Mouse (Mus musculus): ENCODE results near the gene Pcyt2. TPM values are rescaled to one million over a fixed set of nuclear protein-coding genes. Genes with fewer than 3 reads are reported as not detected.

The Pcyt2 gene
- total and polyA plus RNA-seq, 3 experiments: 86.7 to 87.3 TPM; not detected in 1

GRCm38 (mm10) chr11:120630881-120631725 lies 13.4 kb upstream of the Pcyt2 start:
- no peaks in the 10 kb centered on the region for H3K9me3 ChIP-seq (replicated peaks; ENCODE audit: insufficient read depth, low read length)
- no peaks in the 10 kb centered on the region for H3K27me3 ChIP-seq (ENCODE audit: control insufficient read depth in 1 of 2, insufficient read depth in 2 of 2, low read length in 2 of 2)
- H3K79me2 ChIP-seq (ENCODE audit: control insufficient read depth, insufficient read depth, low read length, poor library complexity): peaks cover 57% of the 10 kb centered on the region
- peak overlapping the region; percentile 98 for H3K9ac ChIP-seq (ENCODE audit: control insufficient read depth, low read depth, low read length, poor library complexity, severe bottlenecking)
- peak overlapping the region; percentile 2; the same call in 1 of the 2 replicates for H3K27ac ChIP-seq (ENCODE audit: control insufficient read depth, low read depth, low read length)
- H3K36me3 ChIP-seq (ENCODE audit: control insufficient read depth in 1 of 2, insufficient read depth in 2 of 2, low read length in 2 of 2): peaks cover 3 to 35% of the 10 kb centered on the region in 2 experiments; a peak in 3 of 4 replicates
- TF ChIP-seq HCFC1 (IDR thresholded peaks at IDR 0.05; ENCODE audit: low read depth, low read length) (no peak; the same call in 1 of the 2 replicates), TBP (IDR thresholded peaks at IDR 0.05; ENCODE audit: low read depth, low read length) (0 out of 2 replicates have a peak, but pooled peaks have one; percentile 24), GATA1 (IDR thresholded peaks at IDR 0.05; ENCODE audit: low read depth, low read length) (peak; percentile 16; the same call in 1 of the 2 replicates), E2F4 (IDR thresholded peaks at IDR 0.05; ENCODE audit: borderline replicate concordance, low read depth, low read length) (no peak), GABPA (IDR thresholded peaks at IDR 0.05; ENCODE audit: low read depth, low read length) (peak; percentile 49; the same call in 1 of the 2 replicates), KAT2A (conservative IDR thresholded peaks at IDR 0.05; ENCODE audit: low read depth, low read length) (no peak), TCF12 (IDR thresholded peaks at IDR 0.05; ENCODE audit: low read depth, low read length) (0 out of 2 replicates have a peak, but pooled peaks have one; percentile 15), SIN3A (IDR thresholded peaks at IDR 0.05; ENCODE audit: low read length) (peak; percentile 64), EP300 (IDR thresholded peaks at IDR 0.05; ENCODE audit: low read depth in 1 of 2, low read length in 2 of 2) (0 out of 4 replicates have a peak, but pooled peaks of 1 of the 2 experiments have one; percentile 11), NELFE (IDR thresholded peaks at IDR 0.05; ENCODE audit: low read depth, low read length) (no peak), MAX (IDR thresholded peaks at IDR 0.05; ENCODE audit: low read length) (0 out of 2 replicates have a peak, but pooled peaks have one; percentile 27), MAZ (IDR thresholded peaks at IDR 0.05; ENCODE audit: low read depth, low read length) (no peak), POLR2AphosphoS2 (IDR thresholded peaks at IDR 0.05; ENCODE audit: low read length) (no peak), CHD1 (IDR thresholded peaks at IDR 0.05; ENCODE audit: low read depth, low read length) (0 out of 2 replicates have a peak, but pooled peaks have one; percentile 17), ZKSCAN1 (IDR thresholded peaks at IDR 0.05; ENCODE audit: low read depth, low read length) (no peak), MXI1 (IDR thresholded peaks at IDR 0.05; ENCODE audit: low read depth, low read length) (peak; percentile 34; the same call in 1 of the 2 replicates), JUND (IDR thresholded peaks at IDR 0.05; ENCODE audit: low read depth, low read length) (peak; percentile 92)
- H3K4me1 ChIP-seq (ENCODE audit: control insufficient read depth in 1 of 2, insufficient read depth in 2 of 2, low read length in 2 of 2): peaks cover 19 to 41% of the 10 kb centered on the region in 2 experiments
- H3K4me3 ChIP-seq (ENCODE audit: control insufficient read depth in 1 of 2, insufficient read depth in 1 of 2, low read depth in 2 of 2, low read length in 2 of 2): peak overlapping the region; percentile 79 to 87; a peak in 2 of 4 replicates
- DNase-seq (ENCODE audit: low read depth, low spot score): peak; percentile 75

- Histone ChIP-seq H3K9ac (ENCODE audit: control insufficient read depth, low read depth, low read length, poor library complexity, severe bottlenecking) (peak overlapping the region; percentile 98), H3K4me3 (ENCODE audit: control insufficient read depth in 1 of 2, insufficient read depth in 1 of 2, low read depth in 2 of 2, low read length in 2 of 2) (no peak overlapping the region), H3K27ac (ENCODE audit: control insufficient read depth, low read depth, low read length) (peak overlapping the region; percentile 2; the same call in 1 of the 2 replicates), H3K9me3 (replicated peaks; ENCODE audit: insufficient read depth, low read length) (no peaks in the 10 kb centered on the region), H3K79me2 (ENCODE audit: control insufficient read depth, insufficient read depth, low read length, poor library complexity) (peaks cover 57% of the 10 kb centered on the region), H3K4me1 (ENCODE audit: control insufficient read depth in 1 of 2, insufficient read depth in 2 of 2, low read length in 2 of 2) (peaks cover 19 to 38% of the 10 kb centered on the region in 2 experiments), H3K27me3 (ENCODE audit: control insufficient read depth in 1 of 2, insufficient read depth in 2 of 2, low read length in 2 of 2) (no peaks in the 10 kb centered on the region), H3K36me3 (ENCODE audit: control insufficient read depth in 1 of 2, insufficient read depth in 2 of 2, low read length in 2 of 2) (peaks cover 3 to 31% of the 10 kb centered on the region in 2 experiments; a peak in 3 of 4 replicates)
- DNase-seq (ENCODE audit: low read depth, low spot score): no peak
- TF ChIP-seq ZC3H11A (IDR thresholded peaks at IDR 0.05; ENCODE audit: low read depth, low read length) (no peak), RCOR1 (IDR thresholded peaks at IDR 0.05; ENCODE audit: low read depth, low read length) (no peak), POLR2A (IDR thresholded peaks at IDR 0.05; ENCODE audit: control insufficient read depth in 1 of 2, insufficient read depth in 1 of 2, low read depth in 1 of 2, low read length in 2 of 2, poor library complexity in 1 of 2) (no peak; a peak in 1 of 4 replicates), MEF2A (IDR thresholded peaks at IDR 0.05; ENCODE audit: extremely low read depth, insufficient replicate concordance, low read depth, low read length, poor library complexity, severe bottlenecking) (no peak), POLR2AphosphoS5 (IDR thresholded peaks at IDR 0.05; ENCODE audit: borderline replicate concordance, low read depth, low read length) (no peak), GABPA (IDR thresholded peaks at IDR 0.05; ENCODE audit: low read depth, low read length) (no peak), ZNF384 (IDR thresholded peaks at IDR 0.05; ENCODE audit: low read depth, low read length) (no peak), ZKSCAN1 (IDR thresholded peaks at IDR 0.05; ENCODE audit: low read depth, low read length) (no peak), ETS1 (IDR thresholded peaks at IDR 0.05; ENCODE audit: low read depth, low read length) (no peak), MAZ (IDR thresholded peaks at IDR 0.05; ENCODE audit: low read depth, low read length) (no peak), E2F4 (IDR thresholded peaks at IDR 0.05; ENCODE audit: borderline replicate concordance, low read depth, low read length) (no peak), ELF1 (IDR thresholded peaks at IDR 0.05; ENCODE audit: low read depth, low read length) (no peak)
Observed at GRCm38 (mm10) chr11:120630401-120630871, 12.7 kb upstream of the Pcyt2 start.

Data from MEL (cell line).